Mouse (Mus musculus): ENCODE measurements around the gene Pepd. TPM values are rescaled to one million over a fixed set of nuclear protein-coding genes. Genes with fewer than 3 reads are reported as not detected.

Gene Pepd
- polyA plus RNA-seq, 1 experiment = 4.7 TPM

DNA sequence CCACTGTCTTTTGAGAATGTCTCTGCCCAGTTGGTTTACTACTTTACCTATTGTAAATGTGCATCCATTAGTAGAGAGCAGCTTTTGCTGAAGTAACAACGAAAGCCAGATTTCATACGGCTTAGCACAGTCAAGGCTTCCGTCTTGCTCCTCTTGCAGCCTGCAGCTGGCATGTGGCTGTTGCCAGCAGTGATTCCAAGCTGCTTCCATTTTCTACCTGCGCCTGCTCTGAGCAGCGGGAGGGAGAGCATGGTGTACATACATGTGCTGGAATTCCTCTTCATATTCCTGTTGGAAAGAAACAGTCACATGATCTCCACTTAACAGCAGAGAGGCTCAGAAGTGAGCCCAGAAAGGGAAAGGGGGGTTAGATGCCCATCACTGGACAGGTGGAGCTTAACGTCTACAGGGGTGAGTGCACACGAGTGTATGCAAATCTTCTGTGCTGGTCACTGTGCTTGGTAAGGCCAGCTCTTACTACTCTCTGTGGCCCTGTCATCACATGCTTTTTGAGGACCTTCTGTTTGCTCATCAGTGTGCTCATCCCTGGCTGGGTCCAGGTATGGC, 91.1 kb downstream of the Pepd start:
- H3K4me3 ChIP-seq (replicated peaks) = no peak overlapping the region
- no peak for TF ChIP-seq TAL1 (IDR thresholded peaks at IDR 0.05; ENCODE audit: low read length)
- no peak for TF ChIP-seq GATA1 (IDR thresholded peaks at IDR 0.05; ENCODE audit: low read length)
- no peaks in the 10 kb centered on the region for H3K27me3 ChIP-seq (ENCODE audit: control insufficient read depth)
- peaks cover 2% of the 10 kb centered on the region; the same call in 1 of the 2 replicates for H3K4me1 ChIP-seq (ENCODE audit: control insufficient read depth)
- peaks cover 3% of the 10 kb centered on the region for H3K36me3 ChIP-seq (ENCODE audit: control insufficient read depth)
- no peaks in the 10 kb centered on the region for H3K9me3 ChIP-seq (ENCODE audit: control insufficient read depth, low read length)

DNA sequence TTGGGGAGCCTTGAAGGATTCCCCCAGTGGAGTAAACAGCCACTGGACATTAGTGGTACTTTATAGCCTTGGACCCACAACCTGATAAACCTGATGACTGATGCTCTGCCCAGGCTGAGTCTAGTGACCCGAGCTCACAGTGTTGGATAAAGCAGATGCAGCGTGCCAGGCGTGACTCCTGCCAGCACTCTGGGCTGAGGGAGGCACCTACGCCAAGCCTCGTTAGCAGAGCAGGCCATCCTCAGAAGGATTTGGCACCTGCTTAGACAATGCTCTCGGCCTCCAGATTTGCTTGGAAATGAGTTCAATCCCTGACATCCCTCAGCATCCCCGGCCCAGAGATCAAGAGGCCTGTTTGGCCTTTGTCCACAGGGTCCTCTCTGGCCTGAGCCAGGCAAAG, 94.5 kb downstream of the Pepd start:
- TF ChIP-seq TAL1 (IDR thresholded peaks at IDR 0.05; ENCODE audit: low read length) (no peak), GATA1 (IDR thresholded peaks at IDR 0.05; ENCODE audit: low read length) (no peak)
- Histone ChIP-seq H3K4me3 (replicated peaks) (no peak overlapping the region), H3K4me1 (ENCODE audit: control insufficient read depth) (no peaks in the 10 kb centered on the region), H3K36me3 (ENCODE audit: control insufficient read depth) (no peaks in the 10 kb centered on the region; the same call in 1 of the 2 replicates), H3K9me3 (ENCODE audit: control insufficient read depth, low read length) (no peaks in the 10 kb centered on the region), H3K27me3 (ENCODE audit: control insufficient read depth) (no peaks in the 10 kb centered on the region)

DNA sequence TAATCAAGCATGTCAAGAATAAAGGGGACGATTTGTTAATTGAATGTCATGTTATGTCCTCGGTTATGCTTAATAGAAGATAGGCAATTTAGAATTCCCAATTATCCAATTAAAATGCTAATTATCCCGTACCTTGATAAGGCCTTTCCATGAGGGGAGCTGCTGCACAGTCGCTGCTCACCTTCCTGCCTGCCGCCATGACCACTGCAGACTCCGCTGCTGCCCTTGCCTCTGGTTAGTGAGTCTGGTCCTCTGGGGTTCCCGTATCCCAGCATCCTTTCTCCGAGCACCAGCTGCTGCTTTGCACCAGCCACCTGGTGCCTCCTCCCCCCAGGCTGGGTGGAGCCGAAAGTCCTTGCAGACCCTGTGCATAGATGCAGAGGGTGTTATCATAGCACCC, 101.0 kb downstream of the Pepd start:
- Histone ChIP-seq H3K36me3 (ENCODE audit: control insufficient read depth) (no peaks in the 10 kb centered on the region), H3K9me3 (ENCODE audit: control insufficient read depth, low read length) (no peaks in the 10 kb centered on the region), H3K4me1 (ENCODE audit: control insufficient read depth) (no peaks in the 10 kb centered on the region), H3K27me3 (ENCODE audit: control insufficient read depth) (no peaks in the 10 kb centered on the region), H3K4me3 (replicated peaks) (no peak overlapping the region)
- TF ChIP-seq GATA1 (IDR thresholded peaks at IDR 0.05; ENCODE audit: low read length) = no peak
- TF ChIP-seq TAL1 (IDR thresholded peaks at IDR 0.05; ENCODE audit: low read length) = no peak

DNA sequence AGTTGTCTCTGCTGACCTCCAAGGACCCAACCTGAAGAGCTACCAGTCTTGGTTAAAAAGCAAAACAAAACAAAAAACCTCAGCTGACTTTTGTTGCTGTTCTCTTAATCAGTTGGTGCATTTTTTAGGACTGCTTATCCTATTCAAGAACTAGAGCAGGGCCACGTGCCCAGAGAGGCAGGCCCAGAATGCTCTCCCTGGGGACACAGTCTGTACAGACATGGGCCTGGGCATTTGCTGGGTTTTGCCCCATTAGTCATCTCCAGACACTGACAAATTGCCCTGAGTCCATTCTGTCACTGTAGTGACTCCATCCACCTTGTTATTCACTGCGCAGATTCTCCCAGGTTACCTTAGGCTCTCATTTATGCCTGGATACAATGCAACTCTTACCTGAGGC, 103.1 kb downstream of the Pepd start:
- no peak for TF ChIP-seq GATA1 (IDR thresholded peaks at IDR 0.05; ENCODE audit: low read length)
- TF ChIP-seq TAL1 (IDR thresholded peaks at IDR 0.05; ENCODE audit: low read length) = no peak
- Histone ChIP-seq H3K4me3 (replicated peaks) (no peak overlapping the region), H3K4me1 (ENCODE audit: control insufficient read depth) (no peaks in the 10 kb centered on the region), H3K27me3 (ENCODE audit: control insufficient read depth) (no peaks in the 10 kb centered on the region), H3K36me3 (ENCODE audit: control insufficient read depth) (peaks cover under 1% of the 10 kb centered on the region; the same call in 1 of the 2 replicates), H3K9me3 (ENCODE audit: control insufficient read depth, low read length) (no peaks in the 10 kb centered on the region)

DNA sequence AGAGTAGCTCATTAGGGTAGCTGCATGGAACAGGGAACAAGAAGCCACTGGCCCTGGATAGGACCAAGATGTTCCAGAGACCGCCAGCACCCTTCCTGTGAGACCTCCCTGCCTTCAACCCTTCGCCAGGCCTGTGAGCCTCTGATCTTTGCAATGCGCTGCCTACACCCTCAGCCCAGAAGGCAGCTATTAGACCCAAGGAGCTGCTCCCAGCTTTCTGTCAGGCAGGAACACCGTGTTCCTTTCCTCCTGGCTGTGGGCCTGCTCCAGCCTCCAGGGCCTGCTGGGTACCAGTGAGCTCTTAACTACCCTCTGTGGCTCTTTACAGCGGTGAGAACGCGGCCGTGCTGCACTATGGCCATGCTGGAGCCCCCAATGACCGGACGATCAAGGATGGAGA, 109.2 kb downstream of the Pepd start:
- H3K4me1 ChIP-seq (ENCODE audit: control insufficient read depth) = no peaks in the 10 kb centered on the region
- no peaks in the 10 kb centered on the region for H3K9me3 ChIP-seq (ENCODE audit: control insufficient read depth, low read length)
- peaks cover 39% of the 10 kb centered on the region for H3K36me3 ChIP-seq (ENCODE audit: control insufficient read depth)
- H3K4me3 ChIP-seq (replicated peaks) = no peak overlapping the region
- H3K27me3 ChIP-seq (ENCODE audit: control insufficient read depth) = no peaks in the 10 kb centered on the region
- TF ChIP-seq TAL1 (IDR thresholded peaks at IDR 0.05; ENCODE audit: low read length) = no peak
- TF ChIP-seq GATA1 (IDR thresholded peaks at IDR 0.05; ENCODE audit: low read length) = no peak

DNA sequence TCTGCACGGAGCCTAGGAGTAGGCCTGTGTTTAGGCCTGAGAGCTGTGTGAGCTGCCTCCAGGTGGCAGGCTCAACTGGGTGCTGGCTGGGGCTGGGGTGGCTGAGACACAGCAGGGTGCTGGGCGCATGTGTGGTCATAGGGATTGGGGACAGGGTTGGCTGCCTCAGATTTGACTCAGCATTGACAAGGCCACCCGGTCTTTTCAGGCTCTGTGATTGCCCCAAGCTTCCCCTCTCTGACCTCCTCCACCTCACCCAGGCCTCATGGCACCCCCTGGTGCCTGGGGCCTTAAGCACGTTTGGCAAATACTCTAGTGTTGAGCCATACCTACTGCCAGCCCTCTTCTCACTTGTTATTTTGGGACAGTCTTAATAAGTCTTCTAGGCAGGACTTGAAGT, 111.1 kb downstream of the Pepd start:
- Histone ChIP-seq H3K4me1 (ENCODE audit: control insufficient read depth) (peaks cover 5% of the 10 kb centered on the region), H3K9me3 (ENCODE audit: control insufficient read depth, low read length) (no peaks in the 10 kb centered on the region), H3K36me3 (ENCODE audit: control insufficient read depth) (peaks cover 39% of the 10 kb centered on the region), H3K4me3 (replicated peaks) (no peak overlapping the region), H3K27me3 (ENCODE audit: control insufficient read depth) (no peaks in the 10 kb centered on the region)
- TF ChIP-seq TAL1 (IDR thresholded peaks at IDR 0.05; ENCODE audit: low read length) (no peak), GATA1 (IDR thresholded peaks at IDR 0.05; ENCODE audit: low read length) (no peak)

DNA sequence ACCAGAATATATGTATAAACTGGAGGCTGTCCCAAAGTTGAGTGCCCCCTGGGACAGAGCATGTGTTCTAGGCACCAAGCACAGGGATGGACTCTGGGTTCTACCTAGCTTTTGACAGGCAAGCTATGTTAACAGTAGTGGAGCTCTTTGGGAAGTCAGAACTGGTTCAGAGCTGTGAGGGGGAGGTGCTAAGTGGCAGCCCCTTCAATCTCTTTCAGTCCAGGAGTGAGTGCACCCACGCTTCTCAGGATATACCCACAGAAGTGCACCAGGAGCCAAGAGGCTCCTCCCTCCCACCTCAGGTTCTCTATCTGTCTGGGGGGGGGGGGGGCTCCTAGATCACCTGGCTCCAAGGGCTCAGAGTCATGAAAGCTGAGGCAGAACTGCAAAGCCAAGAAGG, 112.2 kb downstream of the Pepd start:
- peaks cover 8% of the 10 kb centered on the region for H3K4me1 ChIP-seq (ENCODE audit: control insufficient read depth)
- no peak overlapping the region for H3K4me3 ChIP-seq (replicated peaks)
- peaks cover 42% of the 10 kb centered on the region for H3K36me3 ChIP-seq (ENCODE audit: control insufficient read depth)
- no peaks in the 10 kb centered on the region for H3K27me3 ChIP-seq (ENCODE audit: control insufficient read depth)
- H3K9me3 ChIP-seq (ENCODE audit: control insufficient read depth, low read length) = no peaks in the 10 kb centered on the region
- TF ChIP-seq TAL1 (IDR thresholded peaks at IDR 0.05; ENCODE audit: low read length) (no peak), GATA1 (IDR thresholded peaks at IDR 0.05; ENCODE audit: low read length) (no peak)

DNA sequence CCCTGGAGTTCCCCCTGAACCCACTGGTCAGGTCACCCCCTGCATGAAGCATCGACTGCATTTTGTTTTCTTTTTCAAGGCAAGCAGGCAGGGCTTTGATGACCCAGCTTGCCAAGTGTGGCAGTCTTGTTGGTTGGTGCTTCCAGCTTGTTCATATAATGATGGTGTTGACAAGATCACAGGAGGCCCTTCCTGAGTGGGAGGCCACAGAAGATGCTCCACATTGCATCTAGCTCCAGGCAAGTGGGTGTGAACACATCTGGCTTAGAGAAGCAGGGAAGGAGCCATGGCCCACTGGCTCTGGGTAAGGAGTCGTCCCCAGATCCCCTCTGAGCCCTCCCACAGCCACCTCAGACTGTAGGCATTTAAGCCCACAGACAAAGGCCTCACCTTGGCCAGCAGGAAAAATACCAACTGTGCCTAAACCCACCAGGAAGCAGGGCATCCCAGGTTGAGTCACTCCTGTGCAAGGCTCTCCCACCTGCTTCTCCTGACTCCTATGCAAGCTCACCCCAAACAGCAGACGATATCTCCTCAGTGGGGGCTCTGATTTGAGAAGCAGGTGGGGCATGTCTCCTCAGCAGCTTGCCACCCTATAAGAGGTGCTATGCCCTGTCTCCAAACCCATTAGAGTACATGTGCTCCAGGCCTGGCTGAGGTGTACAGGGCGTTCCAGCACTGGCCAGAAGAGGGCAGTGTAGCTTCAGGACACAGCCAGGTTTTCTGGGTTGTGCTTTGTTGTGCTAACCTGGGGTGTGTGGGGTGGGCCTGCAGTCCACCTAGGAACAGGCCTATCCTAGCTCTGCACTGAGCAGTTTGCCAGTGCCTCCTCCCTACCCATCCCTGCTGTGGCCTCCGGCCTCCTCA, 113.5 kb downstream of the Pepd start:
- H3K36me3 ChIP-seq (ENCODE audit: control insufficient read depth) = peaks cover 45% of the 10 kb centered on the region
- no peaks in the 10 kb centered on the region for H3K9me3 ChIP-seq (ENCODE audit: control insufficient read depth, low read length)
- no peak for TF ChIP-seq GATA1 (IDR thresholded peaks at IDR 0.05; ENCODE audit: low read length)
- no peak for TF ChIP-seq TAL1 (IDR thresholded peaks at IDR 0.05; ENCODE audit: low read length)
- H3K4me3 ChIP-seq (replicated peaks) = no peak overlapping the region
- H3K4me1 ChIP-seq (ENCODE audit: control insufficient read depth) = peaks cover 8% of the 10 kb centered on the region
- H3K27me3 ChIP-seq (ENCODE audit: control insufficient read depth) = no peaks in the 10 kb centered on the region

DNA sequence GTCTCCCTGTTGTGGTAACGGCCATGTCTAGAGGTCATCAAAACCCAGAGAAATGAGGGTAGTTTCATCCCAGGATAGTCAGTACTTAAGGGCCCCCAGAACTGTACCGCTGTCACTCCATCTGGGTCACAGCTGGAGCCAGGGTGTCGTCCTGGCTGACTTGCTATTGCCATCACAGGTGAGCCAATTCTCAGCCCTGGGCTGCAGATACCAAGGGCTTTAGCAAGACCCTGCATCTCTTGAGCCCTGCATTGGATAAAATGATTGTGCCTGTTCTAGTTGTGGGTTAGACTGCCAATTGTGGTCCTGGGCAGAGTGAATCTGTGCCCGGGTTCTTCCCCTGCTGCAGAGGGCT, 114.1 kb downstream of the Pepd start:
- Histone ChIP-seq H3K4me1 (ENCODE audit: control insufficient read depth) (peaks cover 8% of the 10 kb centered on the region), H3K4me3 (replicated peaks) (no peak overlapping the region), H3K9me3 (ENCODE audit: control insufficient read depth, low read length) (no peaks in the 10 kb centered on the region), H3K27me3 (ENCODE audit: control insufficient read depth) (no peaks in the 10 kb centered on the region), H3K36me3 (ENCODE audit: control insufficient read depth) (peaks cover 46% of the 10 kb centered on the region)
- no peak for TF ChIP-seq GATA1 (IDR thresholded peaks at IDR 0.05; ENCODE audit: low read length)
- TF ChIP-seq TAL1 (IDR thresholded peaks at IDR 0.05; ENCODE audit: low read length) = no peak
